Mouse (Mus musculus) WW6 (cell line): Measurements from ENCODE around the gene Phospho1.

Experiments
- DNase-seq: peaks from one replicate; pipeline ENCODE4 v3.0.0-alpha.2; 2013; ENCODE audit warnings: low read depth, low spot score

Phospho1 gene

GRCm38 (mm10) chr11:95812224-95812623 lies 12.1 kb upstream of the Phospho1 start:
- no peak for DNase-seq

- DNase-seq, result no peak
Observed at GRCm38 (mm10) chr11:95814101-95814500, 10.2 kb upstream of the Phospho1 start.

- no peak for DNase-seq
Observed at GRCm38 (mm10) chr11:95814857-95815256, 9.4 kb upstream of the Phospho1 start.

GRCm38 (mm10) chr11:95815412-95815811 lies 8.9 kb upstream of the Phospho1 start:
- no peak for DNase-seq

- no peak for DNase-seq
Observed at GRCm38 (mm10) chr11:95819138-95819537, 5.2 kb upstream of the Phospho1 start.

- no peak for DNase-seq
Observed at GRCm38 (mm10) chr11:95821511-95821910, 2.8 kb upstream of the Phospho1 start.

- no peak for DNase-seq
Observed at GRCm38 (mm10) chr11:95822437-95822836, 1.9 kb upstream of the Phospho1 start.

GRCm38 (mm10) chr11:95824877-95825243 lies 561 bp downstream of the Phospho1 start:
- DNase-seq, result no peak

- no peak for DNase-seq
Observed at GRCm38 (mm10) chr11:95825625-95826024, 1.3 kb downstream of the Phospho1 start.

- no peak for DNase-seq
Observed at GRCm38 (mm10) chr11:95826317-95827167, 2.2 kb downstream of the Phospho1 start.

- DNase-seq, result no peak
Observed at GRCm38 (mm10) chr11:95827168-95827447, 2.8 kb downstream of the Phospho1 start.

- no peak for DNase-seq
Observed at GRCm38 (mm10) chr11:95827464-95828085, 3.3 kb downstream of the Phospho1 start.

GRCm38 (mm10) chr11:95828181-95828964 lies 4.1 kb downstream of the Phospho1 start:
- no peak for DNase-seq

GRCm38 (mm10) chr11:95829526-95830050 lies 5.3 kb downstream of the Phospho1 start:
- DNase-seq, result no peak

GRCm38 (mm10) chr11:95830411-95831275 lies 6.3 kb downstream of the Phospho1 start:
- DNase-seq, result no peak

GRCm38 (mm10) chr11:95831276-95831619 lies 6.9 kb downstream of the Phospho1 start:
- DNase-seq, result no peak

GRCm38 (mm10) chr11:95831641-95832040 lies 7.3 kb downstream of the Phospho1 start:
- no peak for DNase-seq

GRCm38 (mm10) chr11:95832129-95833005 lies 8.1 kb downstream of the Phospho1 start:
- DNase-seq, result no peak

- DNase-seq, result no peak
Observed at GRCm38 (mm10) chr11:95833006-95833570, 8.8 kb downstream of the Phospho1 start.

- no peak for DNase-seq
Observed at GRCm38 (mm10) chr11:95833631-95834142, 9.4 kb downstream of the Phospho1 start.
